Mouse (Mus musculus) neural tube, embryonic 15.5 days (tissue): ENCODE results near the gene Gm14190. TPM values are rescaled to one million over a fixed set of nuclear protein-coding genes. Genes with fewer than 3 reads are reported as not detected.
"Not testable (repeated sequence)": the region's sequence is repeated elsewhere in the genome, so short reads cannot be mapped to it uniquely, and the experiment has no call there.

Source experiments
- ATAC-seq: fragments of 200-750 bp; cut with Nextera tagmentation; 2 replicates; pipeline ENCODE4 v1.8.0; 2017; ENCODE audit warnings: mild to moderate bottlenecking, moderate TSS enrichment, moderate library complexity; ENCODE audit not compliant: low FRiP score
- H3K27ac ChIP-seq: fragments of 300-500 bp; sonication (generic); replicated peaks from 2 replicates; pipeline ENCODE4 v1.5.1; 2015; ENCODE audit warnings: mild to moderate bottlenecking, inconsistent platforms
- H3K27me3 ChIP-seq: fragments of 300-500 bp; sonication (generic); replicated peaks from 2 replicates; pipeline ENCODE4 v1.6.1; 2015; ENCODE audit warnings: inconsistent platforms
- H3K36me3 ChIP-seq: fragments of 300-500 bp; sonication (generic); 2 replicates; pipeline ENCODE4 v1.6.1; 2015; ENCODE audit warnings: inconsistent platforms
- H3K4me1 ChIP-seq: fragments of 300-500 bp; sonication (generic); 2 replicates; pipeline ENCODE4 v1.6.1; 2015; ENCODE audit warnings: inconsistent platforms
- H3K4me2 ChIP-seq: fragments of 300-500 bp; sonication (generic); 2 replicates; pipeline ENCODE4 v1.6.1; 2015; ENCODE audit warnings: inconsistent platforms, mild to moderate bottlenecking, moderate library complexity
- H3K4me3 ChIP-seq: fragments of 300-500 bp; sonication (generic); replicated peaks from 2 replicates; pipeline ENCODE4 v1.5.1; 2015; ENCODE audit warnings: mild to moderate bottlenecking, inconsistent platforms
- H3K9ac ChIP-seq: fragments of 300-500 bp; sonication (generic); replicated peaks from 2 replicates; pipeline ENCODE4 v1.6.1; 2015; ENCODE audit warnings: mild to moderate bottlenecking, inconsistent platforms
- H3K9me3 ChIP-seq: fragments of 300-500 bp; sonication (generic); replicated peaks from 2 replicates; pipeline ENCODE4 v1.6.1; 2016; ENCODE audit warnings: inconsistent platforms
- WGBS: fragments of 180-500 bp; shearing (Covaris S2); methylation state at CpG from one replicate; pipeline ENCODE4 v1.1.7; 2015; ENCODE audit warnings: mixed read lengths; 5-methylcytosine and 5-hydroxymethylcytosine counted together
- polyA plus RNA-seq: library from polyadenylated mRNA; unstranded; fragments of >200 nt; fragmentation: Nextera tagmentation; extraction: Ambion mirVana; gene quantifications from 2 replicates; pipeline ENCODE4 v1.2.1, GENCODE M21; 2015

Gm14190 gene
- polyA plus RNA-seq: not detected in 2 replicates

GRCm38 (mm10) chr11:99690463-99690862, at the start of gene Gm14190:
TSS of gene Gm14190 (minus strand) at chr11:99690740.
- Histone ChIP-seq H3K4me1 (no peaks in the 10 kb centered on the region), H3K4me3 (no peak within 1 kb of the TSS), H3K9me3 (no peaks in the 10 kb centered on the region), H3K27me3 (no peaks in the 10 kb centered on the region), H3K36me3 (no peaks in the 10 kb centered on the region), H3K9ac (no peak within 1 kb of the TSS), H3K27ac (no peak within 1 kb of the TSS), H3K4me2 (no peak within 1 kb of the TSS)
- no peak for ATAC-seq
- 87% methylated on average over 1 of the region's 1 CpGs for WGBS

GRCm38 (mm10) chr11:99734190-99734589, 43.6 kb upstream of the Gm14190 start, which contains the start of gene Gm14180:
TSS of gene Gm14180 (minus strand) at chr11:99734290.
- no peaks in the 10 kb centered on the region for H3K9me3 ChIP-seq
- no peaks in the 10 kb centered on the region for H3K36me3 ChIP-seq
- no peak within 1 kb of the TSS for H3K4me3 ChIP-seq
- H3K4me2 ChIP-seq: no peak within 1 kb of the TSS
- 64% methylated on average over 2 of the region's 2 CpGs for WGBS
- H3K27ac ChIP-seq: no peak within 1 kb of the TSS
- H3K27me3 ChIP-seq: no peaks in the 10 kb centered on the region
- no peaks in the 10 kb centered on the region for H3K4me1 ChIP-seq
- no peak within 1 kb of the TSS for H3K9ac ChIP-seq
- no peak for ATAC-seq

GRCm38 (mm10) chr11:99724061-99724460, 33.5 kb upstream of the Gm14190 start:
- Histone ChIP-seq H3K36me3 (no peaks in the 10 kb centered on the region), H3K4me3 (no peak overlapping the region), H3K27ac (no peak overlapping the region), H3K4me1 (no peaks in the 10 kb centered on the region), H3K27me3 (no peaks in the 10 kb centered on the region), H3K9me3 (no peaks in the 10 kb centered on the region), H3K9ac (no peak overlapping the region), H3K4me2 (no peak overlapping the region)
- 73% methylated on average over 2 of the region's 2 CpGs for WGBS
- ATAC-seq: no peak

- Histone ChIP-seq H3K9me3 (no peaks in the 10 kb centered on the region), H3K4me1 (no peaks in the 10 kb centered on the region), H3K9ac (no peak overlapping the region), H3K27me3 (no peaks in the 10 kb centered on the region), H3K4me3 (no peak overlapping the region), H3K36me3 (no peaks in the 10 kb centered on the region), H3K27ac (no peak overlapping the region), H3K4me2 (no peak overlapping the region)
- ATAC-seq: no peak
- 95% methylated on average over 1 of the region's 1 CpGs for WGBS
These were observed 28.2 kb upstream of the Gm14190 start for GRCm38 (mm10) chr11:99718759-99719158.

- not testable (repeated sequence) for H3K36me3 ChIP-seq
- WGBS: 85% methylated on average over 1 of the region's 1 CpGs
These were observed 5.3 kb downstream of the Gm14190 start for GRCm38 (mm10) chr11:99685235-99685634.

GRCm38 (mm10) chr11:99683481-99683880, 7.1 kb downstream of the Gm14190 start:
- ATAC-seq: no peak
- H3K27ac ChIP-seq: no peak overlapping the region

More at GRCm38 (mm10) chr11:99685235-99685634, 5.3 kb downstream of the Gm14190 start:
- H3K27me3 ChIP-seq, H3K4me3 ChIP-seq, H3K9me3 ChIP-seq, H3K4me2 ChIP-seq, H3K4me1 ChIP-seq, H3K27ac ChIP-seq, ATAC-seq, H3K9ac ChIP-seq: not testable (repeated sequence)

GRCm38 (mm10) chr11:99665860-99666259, 24.7 kb downstream of the Gm14190 start, which contains the start of gene Krtap4-6:
TSS of gene Krtap4-6 (minus strand) at chr11:99665960.
- Histone ChIP-seq H3K36me3 (no peaks in the 10 kb centered on the region), H3K4me2 (no peak within 1 kb of the TSS), H3K4me1 (no peaks in the 10 kb centered on the region), H3K9me3 (no peaks in the 10 kb centered on the region), H3K27me3 (no peaks in the 10 kb centered on the region), H3K27ac (no peak within 1 kb of the TSS), H3K4me3 (no peak within 1 kb of the TSS), H3K9ac (no peak within 1 kb of the TSS)
- no peak for ATAC-seq

More at GRCm38 (mm10) chr11:99683481-99683880, 7.1 kb downstream of the Gm14190 start:
- no peaks in the 10 kb centered on the region for H3K9me3 ChIP-seq
- H3K9ac ChIP-seq: no peak overlapping the region
- no peaks in the 10 kb centered on the region for H3K27me3 ChIP-seq
- H3K4me1 ChIP-seq: no peaks in the 10 kb centered on the region
- H3K36me3 ChIP-seq: no peaks in the 10 kb centered on the region
- 93% methylated on average over 2 of the region's 2 CpGs for WGBS
- H3K4me3 ChIP-seq: no peak overlapping the region
- H3K4me2 ChIP-seq: no peak overlapping the region

- WGBS: 90% methylated on average over 10 of the region's 10 CpGs
- Histone ChIP-seq H3K4me2 (no peak overlapping the region), H3K9me3 (no peaks in the 10 kb centered on the region), H3K27ac (no peak overlapping the region), H3K9ac (no peak overlapping the region), H3K27me3 (no peaks in the 10 kb centered on the region), H3K36me3 (no peaks in the 10 kb centered on the region), H3K4me1 (no peaks in the 10 kb centered on the region), H3K4me3 (no peak overlapping the region)
- no peak for ATAC-seq
These were observed 27.7 kb downstream of the Gm14190 start for GRCm38 (mm10) chr11:99662802-99663201.

GRCm38 (mm10) chr11:99659256-99659655, 31.3 kb downstream of the Gm14190 start:
- no peak overlapping the region for H3K4me3 ChIP-seq
- no peak overlapping the region for H3K27ac ChIP-seq
- H3K27me3 ChIP-seq: no peaks in the 10 kb centered on the region
- no peaks in the 10 kb centered on the region for H3K36me3 ChIP-seq
- WGBS: 79% methylated on average over 4 of the region's 4 CpGs
- no peak overlapping the region for H3K9ac ChIP-seq
- no peak for ATAC-seq
- H3K4me2 ChIP-seq: no peak overlapping the region
- no peaks in the 10 kb centered on the region for H3K4me1 ChIP-seq
- no peaks in the 10 kb centered on the region for H3K9me3 ChIP-seq

GRCm38 (mm10) chr11:99658467-99659010, 32.0 kb downstream of the Gm14190 start, which contains the start of gene Gm11563:
TSS of gene Gm11563 (minus strand) at chr11:99658960.
- H3K4me3 ChIP-seq, H3K27me3 ChIP-seq, H3K4me2 ChIP-seq, H3K27ac ChIP-seq, H3K9ac ChIP-seq, ATAC-seq, H3K36me3 ChIP-seq, H3K9me3 ChIP-seq, H3K4me1 ChIP-seq: not testable (repeated sequence)
- 73% methylated on average over 10 of the region's 10 CpGs for WGBS

GRCm38 (mm10) chr11:99657051-99657450, 33.5 kb downstream of the Gm14190 start:
- no peaks in the 10 kb centered on the region for H3K4me1 ChIP-seq
- H3K27ac ChIP-seq: no peak overlapping the region
- H3K4me3 ChIP-seq: no peak overlapping the region
- H3K36me3 ChIP-seq: no peaks in the 10 kb centered on the region
- no peaks in the 10 kb centered on the region for H3K27me3 ChIP-seq
- H3K9me3 ChIP-seq: no peaks in the 10 kb centered on the region
- WGBS: 44% methylated on average over 5 of the region's 5 CpGs
- no peak for ATAC-seq
- no peak overlapping the region for H3K9ac ChIP-seq
- H3K4me2 ChIP-seq: no peak overlapping the region

GRCm38 (mm10) chr11:99650136-99650535, 40.4 kb downstream of the Gm14190 start, which contains the start of gene Gm11555:
TSS of gene Gm11555 (minus strand) at chr11:99650236.
- WGBS: 91% methylated on average over 2 of the region's 2 CpGs
- H3K4me3 ChIP-seq: no peak within 1 kb of the TSS
- ATAC-seq: no peak
- H3K4me2 ChIP-seq: no peak within 1 kb of the TSS
- no peak within 1 kb of the TSS for H3K27ac ChIP-seq
- H3K9ac ChIP-seq: no peak within 1 kb of the TSS
- no peaks in the 10 kb centered on the region for H3K36me3 ChIP-seq
- H3K9me3 ChIP-seq: no peaks in the 10 kb centered on the region
- H3K27me3 ChIP-seq: no peaks in the 10 kb centered on the region
- no peaks in the 10 kb centered on the region for H3K4me1 ChIP-seq
